25 mouse cellular contexts compared by ENCODE assay signal in genomic region chr4:141750826-141751225, GRCm38 (mm10). TPM values are rescaled to one million over a fixed set of nuclear protein-coding genes. Genes with fewer than 3 reads are reported as not detected.
DNase-seq lines count a peak whose midpoint lies in the region; ATAC-seq lines count a peak whose summit lies in the region.
"Had no signal": no experiment of that assay in that cellular context is flagged by ENCODE, and none has a peak within 500 bp of the region (broad histone marks: within the 10 kb centered on the region; RNA-seq: fewer than 3 reads in every experiment).

No protein-coding gene starts in this region.

- H3K36me3 ChIP-seq in heart, embryonic 11.5 days (ENCODE audit: control insufficient read depth, insufficient read depth, low read length): no peaks in the 10 kb centered on the region
- H3K36me3 ChIP-seq in neural tube, embryonic 11.5 days (ENCODE audit: control insufficient read depth, insufficient read depth, low read length): no peaks in the 10 kb centered on the region
- no peaks in the 10 kb centered on the region for H3K36me3 ChIP-seq in neural tube, embryonic 15.5 days
- no peaks in the 10 kb centered on the region for H3K36me3 ChIP-seq in liver, embryonic 11.5 days (ENCODE audit: control insufficient read depth, insufficient read depth, low read length)
- H3K36me3 ChIP-seq: embryonic facial prominence, embryonic 15.5 days; heart, embryonic 15.5 days; hindbrain, embryonic 12.5 days; midbrain, embryonic 15.5 days had no signal

- no peak overlapping the region for H3K9ac ChIP-seq in heart, embryonic 11.5 days (ENCODE audit: low read depth, low read length)
- H3K9ac ChIP-seq in neural tube, embryonic 11.5 days (ENCODE audit: low read length): no peak overlapping the region
- H3K9ac ChIP-seq in neural tube, embryonic 15.5 days (replicated peaks): no peak overlapping the region
- peak overlapping the region; percentile 51; the same call in 1 of the 2 replicates for H3K9ac ChIP-seq in liver, embryonic 11.5 days (ENCODE audit: low read depth, low read length)
- H3K9ac ChIP-seq: embryonic facial prominence, embryonic 15.5 days; forebrain, embryonic 13.5 days; heart, embryonic 15.5 days; hindbrain, embryonic 12.5 days; midbrain, embryonic 15.5 days had no signal

- no peak overlapping the region for H3K4me3 ChIP-seq in heart, embryonic 11.5 days (ENCODE audit: low read depth, low read length)
- no peak overlapping the region for H3K4me3 ChIP-seq in neural tube, embryonic 11.5 days (ENCODE audit: low read depth, low read length)
- no peak overlapping the region for H3K4me3 ChIP-seq in neural tube, embryonic 15.5 days (replicated peaks)
- H3K4me3 ChIP-seq in liver, embryonic 11.5 days (ENCODE audit: low read depth, low read length): no peak overlapping the region
- H3K4me3 ChIP-seq: embryonic facial prominence, embryonic 15.5 days; forebrain, embryonic 13.5 days; heart, embryonic 15.5 days; hindbrain, embryonic 12.5 days; midbrain, embryonic 15.5 days; myocyte had no signal

- 59% methylated on average over 3 of the region's 3 CpGs for WGBS in heart, embryonic 11.5 days (ENCODE audit: insufficient replicate concordance)
- WGBS in neural tube, embryonic 11.5 days: 63% methylated on average over 3 of the region's 3 CpGs
- WGBS in neural tube, embryonic 15.5 days: 60% methylated on average over 3 of the region's 3 CpGs
- WGBS in liver, embryonic 11.5 days: 59% methylated on average over 3 of the region's 3 CpGs

- H3K4me1 ChIP-seq in heart, embryonic 11.5 days (ENCODE audit: control insufficient read depth, insufficient read depth, low read length): peaks cover 15% of the 10 kb centered on the region; the same call in 1 of the 2 replicates
- no peaks in the 10 kb centered on the region for H3K4me1 ChIP-seq in neural tube, embryonic 11.5 days (ENCODE audit: control insufficient read depth, insufficient read depth, low read length)
- H3K4me1 ChIP-seq in neural tube, embryonic 15.5 days: 0 out of 2 replicates have a peak, but pooled peaks cover 3% of the 10 kb centered on the region
- peaks cover 21% of the 10 kb centered on the region for H3K4me1 ChIP-seq in liver, embryonic 11.5 days (replicated peaks; ENCODE audit: control insufficient read depth, insufficient read depth, low read length)
- H3K4me1 ChIP-seq: embryonic facial prominence, embryonic 15.5 days; forebrain, embryonic 13.5 days; midbrain, embryonic 15.5 days had no signal

- no peak overlapping the region for H3K4me2 ChIP-seq in heart, embryonic 11.5 days
- H3K4me2 ChIP-seq in neural tube, embryonic 11.5 days (ENCODE audit: low read depth): no peak overlapping the region
- H3K4me2 ChIP-seq in neural tube, embryonic 15.5 days: no peak overlapping the region
- H3K4me2 ChIP-seq in liver, embryonic 11.5 days: peak overlapping the region; percentile 66
- H3K4me2 ChIP-seq: embryonic facial prominence, embryonic 15.5 days; forebrain, embryonic 13.5 days; heart, embryonic 15.5 days; hindbrain, embryonic 12.5 days; midbrain, embryonic 15.5 days had no signal

- H3K27ac ChIP-seq in heart, embryonic 11.5 days (ENCODE audit: low read depth, low read length): peak overlapping the region; percentile 41
- 0 out of 2 replicates have a peak overlapping the region, but pooled peaks have one; percentile 14 for H3K27ac ChIP-seq in neural tube, embryonic 11.5 days (ENCODE audit: low read depth, low read length)
- no peak overlapping the region for H3K27ac ChIP-seq in neural tube, embryonic 15.5 days (replicated peaks)
- peak overlapping the region; percentile 94 for H3K27ac ChIP-seq in liver, embryonic 11.5 days (ENCODE audit: low read depth, low read length)
- H3K27ac ChIP-seq: embryonic facial prominence, embryonic 15.5 days; forebrain, embryonic 13.5 days; heart, embryonic 15.5 days; hindbrain, embryonic 12.5 days; midbrain, embryonic 15.5 days had no signal

- no peak for ATAC-seq in heart, embryonic 11.5 days (replicated peaks; ENCODE audit: insufficient number of reproducible peaks, low FRiP score, low TSS enrichment)
- no peak for ATAC-seq in neural tube, embryonic 11.5 days (ENCODE audit: insufficient read depth, low FRiP score, low TSS enrichment)
- ATAC-seq in neural tube, embryonic 15.5 days (ENCODE audit: low FRiP score): no peak
- no peak for ATAC-seq in liver, embryonic 11.5 days (replicated peaks; ENCODE audit: low FRiP score)
- ATAC-seq: forebrain, embryonic 13.5 days; inflammation-experienced regulatory T-cells, adult 6 months; midbrain, embryonic 15.5 days had no signal

- DNase-seq in heart, adult 18-20 months: no peak
- no peak for DNase-seq in neural tube, embryonic 11.5 days (ENCODE audit: low spot score)
- DNase-seq in liver, embryonic 11.5 days (ENCODE audit: low spot score): no peak
- peak; percentile 17 for DNase-seq in naive thymus-derived CD4-positive, alpha-beta T cell, adult 2 months (ENCODE audit: low read depth)
- no peak for DNase-seq in left cerebral cortex, adult 11 months (ENCODE audit: low spot score)
- no peak for DNase-seq in retina, embryonic 14.5 days (ENCODE audit: low spot score)
- DNase-seq: cerebellum, adult 9-11 months; embryo, embryonic 11 days; kidney, adult 2 months; kidney, postnatal 10 days; left cerebral cortex, postnatal 4 days; lung, adult 18-20 months; lung, postnatal 36 days; right cerebral cortex, adult 18-20 months; thymus, postnatal 14 days had no signal

- no peaks in the 10 kb centered on the region for H3K9me3 ChIP-seq in heart, embryonic 11.5 days (replicated peaks; ENCODE audit: control insufficient read depth, low read length)
- H3K9me3 ChIP-seq in neural tube, embryonic 11.5 days (ENCODE audit: control insufficient read depth, low read length): no peaks in the 10 kb centered on the region
- H3K9me3 ChIP-seq in neural tube, embryonic 15.5 days (replicated peaks): no peaks in the 10 kb centered on the region
- no peaks in the 10 kb centered on the region for H3K9me3 ChIP-seq in liver, embryonic 11.5 days (ENCODE audit: control insufficient read depth, low read length)
- H3K9me3 ChIP-seq: embryonic facial prominence, embryonic 15.5 days; forebrain, embryonic 13.5 days; heart, embryonic 15.5 days; hindbrain, embryonic 12.5 days; midbrain, embryonic 15.5 days had no signal

- peaks cover 4% of the 10 kb centered on the region; the same call in 1 of the 2 replicates for H3K27me3 ChIP-seq in heart, embryonic 11.5 days (ENCODE audit: control insufficient read depth, insufficient read depth, low read length)
- no peaks in the 10 kb centered on the region for H3K27me3 ChIP-seq in neural tube, embryonic 11.5 days (ENCODE audit: control insufficient read depth, insufficient read depth, low read length)
- no peaks in the 10 kb centered on the region for H3K27me3 ChIP-seq in neural tube, embryonic 15.5 days (replicated peaks)
- no peaks in the 10 kb centered on the region for H3K27me3 ChIP-seq in liver, embryonic 11.5 days (replicated peaks; ENCODE audit: control insufficient read depth, insufficient read depth, low read length)
- H3K27me3 ChIP-seq: CH12.LX; embryonic facial prominence, embryonic 15.5 days; forebrain, embryonic 13.5 days; heart, embryonic 15.5 days; hindbrain, embryonic 12.5 days; midbrain, embryonic 15.5 days had no signal

RNA-seq across cellular contexts. Expression of gene Agmat, which starts 4.4 kb away (rescaled TPM):
- 0.80 and 1.0 TPM in 2 replicates for polyA plus RNA-seq in heart, embryonic 11.5 days (2014; fragmentation: Nextera tagmentation; extraction: Ambion mirVana)
- under 1 TPM; 0.25 to 0.59 TPM for total RNA-seq in heart, adult 18-20 months (2021)
- 0.18 TPM in 1 of 2 replicates, not detected in the other for polyA plus RNA-seq in neural tube, embryonic 11.5 days (2014; fragmentation: Nextera tagmentation; extraction: Ambion mirVana)
- polyA plus RNA-seq in neural tube, embryonic 15.5 days (2015; fragmentation: Nextera tagmentation; extraction: Ambion mirVana): 0.72 TPM in 1 of 2 replicates, not detected in the other
- 16.0 and 18.0 TPM in 2 replicates for polyA plus RNA-seq in liver, embryonic 11.5 days (2014; fragmentation: Nextera tagmentation; extraction: Ambion mirVana)
- total RNA-seq: CH12.LX; left cerebral cortex, postnatal 4 days had no signal
- polyA plus RNA-seq: forebrain, embryonic 13.5 days; hindbrain, embryonic 12.5 days; inflammation-experienced regulatory T-cells, adult 6 months; midbrain, embryonic 15.5 days had no signal

RNA-seq across cellular contexts. Expression of gene Ddi2, which starts 27.6 kb away (rescaled TPM):
- 13.5 and 13.7 TPM in 2 replicates for polyA plus RNA-seq in heart, embryonic 11.5 days (2014; fragmentation: Nextera tagmentation; extraction: Ambion mirVana)
- 10 to 100 TPM; 31.6 to 33.2 TPM for total RNA-seq in heart, adult 18-20 months (2021)
- polyA plus RNA-seq in neural tube, embryonic 11.5 days (2014; fragmentation: Nextera tagmentation; extraction: Ambion mirVana): 23.0 and 25.7 TPM in 2 replicates
- polyA plus RNA-seq in neural tube, embryonic 15.5 days (2015; fragmentation: Nextera tagmentation; extraction: Ambion mirVana): 11.9 and 14.9 TPM in 2 replicates
- 29.3 and 31.4 TPM in 2 replicates for polyA plus RNA-seq in liver, embryonic 11.5 days (2014; fragmentation: Nextera tagmentation; extraction: Ambion mirVana)

RNA-seq across cellular contexts. Expression of gene Dnajc16, which starts 39.9 kb away (rescaled TPM):
- 3.2 and 4.3 TPM in 2 replicates for polyA plus RNA-seq in heart, embryonic 11.5 days (2014; fragmentation: Nextera tagmentation; extraction: Ambion mirVana)
- 10 to 100 TPM; 22.8 to 23.4 TPM for total RNA-seq in heart, adult 18-20 months (2021)
- 5.4 and 5.8 TPM in 2 replicates for polyA plus RNA-seq in neural tube, embryonic 11.5 days (2014; fragmentation: Nextera tagmentation; extraction: Ambion mirVana)
- polyA plus RNA-seq in neural tube, embryonic 15.5 days (2015; fragmentation: Nextera tagmentation; extraction: Ambion mirVana): 6.2 TPM in 2 replicates
- polyA plus RNA-seq in liver, embryonic 11.5 days (2014; fragmentation: Nextera tagmentation; extraction: Ambion mirVana): 4.0 and 4.2 TPM in 2 replicates

RNA-seq across cellular contexts. Expression of gene Casp9, which starts 42.6 kb away (rescaled TPM):
- 15.4 and 17.5 TPM in 2 replicates for polyA plus RNA-seq in heart, embryonic 11.5 days (2014; fragmentation: Nextera tagmentation; extraction: Ambion mirVana)
- 1 to 10 TPM; 6.6 to 8.1 TPM for total RNA-seq in heart, adult 18-20 months (2021)
- 19.3 and 21.7 TPM in 2 replicates for polyA plus RNA-seq in neural tube, embryonic 11.5 days (2014; fragmentation: Nextera tagmentation; extraction: Ambion mirVana)
- 19.2 and 20.1 TPM in 2 replicates for polyA plus RNA-seq in neural tube, embryonic 15.5 days (2015; fragmentation: Nextera tagmentation; extraction: Ambion mirVana)
- 16.5 and 18.3 TPM in 2 replicates for polyA plus RNA-seq in liver, embryonic 11.5 days (2014; fragmentation: Nextera tagmentation; extraction: Ambion mirVana)
